ENCODE assay signal across 20 mouse cellular contexts in the genomic region with DNA sequence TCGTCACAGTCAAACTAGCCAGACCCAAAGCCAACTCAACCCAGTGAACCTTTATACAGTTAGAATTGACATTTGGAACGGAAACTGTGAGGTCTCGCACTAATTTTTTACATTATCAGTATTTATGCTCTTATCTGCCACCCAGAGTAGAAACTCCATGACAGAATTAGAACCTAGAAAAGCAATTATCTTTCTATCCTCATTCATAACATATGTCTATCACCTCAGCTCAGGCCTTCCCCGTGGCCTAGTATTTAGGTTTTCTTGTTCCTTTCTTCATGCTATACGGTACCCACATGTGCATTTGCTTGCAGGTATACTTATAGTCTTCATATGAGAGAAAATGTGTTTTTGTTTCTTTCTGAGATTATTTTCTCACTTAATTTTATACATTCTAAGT.
DNase-seq lines count a peak whose midpoint lies in the region; ATAC-seq and TF ChIP-seq lines count a peak whose summit lies in the region.
"Had no signal": no experiment of that assay in that cellular context is flagged by ENCODE, and none has a peak within 500 bp of the region (broad histone marks: within the 10 kb centered on the region; RNA-seq: fewer than 3 reads in every experiment).

No protein-coding gene starts in this region.

- peaks cover 14% of the 10 kb centered on the region; the same call in 1 of the 2 replicates for H3K4me1 ChIP-seq in heart, embryonic 11.5 days (ENCODE audit: control insufficient read depth, insufficient read depth, low read length)
- H3K4me1 ChIP-seq in heart, embryonic 12.5 days (replicated peaks) = peaks cover 16% of the 10 kb centered on the region
- peaks cover 13% of the 10 kb centered on the region for H3K4me1 ChIP-seq in heart, postnatal 0 days (ENCODE audit: control insufficient read depth, insufficient read depth)
- 0 out of 4 replicates have a peak, but pooled peaks cover 0 to 5% of the 10 kb centered on the region in 2 experiments for H3K4me1 ChIP-seq in MEL (ENCODE audit: control insufficient read depth in 1 of 2, insufficient read depth in 2 of 2, low read length in 2 of 2)
- H3K4me1 ChIP-seq: forebrain, embryonic 12.5 days; forebrain, embryonic 15.5 days had no signal

- TF ChIP-seq EP300 in heart, postnatal 0 days (IDR thresholded peaks at IDR 0.05; ENCODE audit: low read depth) = no peak
- TF ChIP-seq EP300 in MEL (IDR thresholded peaks at IDR 0.05; ENCODE audit: low read depth in 1 of 2, low read length in 2 of 2) = peak in 1 of 2 experiments; percentile 29; a peak in 1 of 4 replicates

- ATAC-seq in heart, embryonic 11.5 days (replicated peaks; ENCODE audit: insufficient number of reproducible peaks, low FRiP score, low TSS enrichment) = no peak
- ATAC-seq in heart, embryonic 12.5 days (ENCODE audit: insufficient number of reproducible peaks, low FRiP score) = no peak
- no peak for ATAC-seq in heart, postnatal 0 days (ENCODE audit: insufficient read depth, low read depth)
- peak; percentile 46 for ATAC-seq in megakaryocyte progenitor cell, adult 5-6 weeks (replicated peaks; ENCODE audit: poor library complexity)
- no peak for ATAC-seq in erythroblast, adult 5-6 weeks (replicated peaks; ENCODE audit: low FRiP score, poor library complexity, severe bottlenecking)
- ATAC-seq: forebrain, embryonic 15.5 days; inflammation-experienced regulatory T-cells, adult 6 months; intestine, embryonic 16.5 days had no signal

- no peak for TF ChIP-seq RAD21 in MEL (IDR thresholded peaks at IDR 0.05; ENCODE audit: low read depth, low read length)

- TF ChIP-seq POLR2A in MEL (IDR thresholded peaks at IDR 0.05; ENCODE audit: control insufficient read depth in 1 of 2, insufficient read depth in 1 of 2, low read depth in 1 of 2, low read length in 2 of 2, poor library complexity in 1 of 2) = no peak

- no peak for TF ChIP-seq CTCF in heart, postnatal 0 days (IDR thresholded peaks at IDR 0.05; ENCODE audit: low read depth)
- no peak for TF ChIP-seq CTCF in MEL (IDR thresholded peaks at IDR 0.05 in 2 of 3, conservative IDR thresholded peaks at IDR 0.05 in 1 of 3; ENCODE audit: control insufficient read depth in 1 of 3, insufficient read depth in 1 of 3, low read depth in 2 of 3, low read length in 3 of 3, poor library complexity in 1 of 3, severe bottlenecking in 1 of 3)

- H3K27me3 ChIP-seq in heart, embryonic 11.5 days (ENCODE audit: control insufficient read depth, insufficient read depth, low read length) = no peaks in the 10 kb centered on the region
- H3K27me3 ChIP-seq in heart, embryonic 12.5 days (replicated peaks) = no peaks in the 10 kb centered on the region
- no peaks in the 10 kb centered on the region for H3K27me3 ChIP-seq in heart, postnatal 0 days (ENCODE audit: control insufficient read depth, insufficient read depth, low read length)
- no peaks in the 10 kb centered on the region for H3K27me3 ChIP-seq in MEL (ENCODE audit: control insufficient read depth in 1 of 2, insufficient read depth in 2 of 2, low read length in 2 of 2)
- H3K27me3 ChIP-seq: CH12.LX; embryonic facial prominence, embryonic 12.5 days; embryonic facial prominence, embryonic 15.5 days; forebrain, embryonic 12.5 days; forebrain, embryonic 15.5 days had no signal

- H3K27ac ChIP-seq in heart, embryonic 11.5 days (ENCODE audit: low read depth, low read length) = peak overlapping the region; percentile 94; the same call in 1 of the 2 replicates
- H3K27ac ChIP-seq in heart, embryonic 12.5 days (ENCODE audit: poor library complexity, severe bottlenecking) = no peak overlapping the region
- H3K27ac ChIP-seq in heart, postnatal 0 days (ENCODE audit: low read depth) = 0 out of 2 replicates have a peak overlapping the region, but pooled peaks have one; percentile 83
- H3K27ac ChIP-seq in MEL (ENCODE audit: control insufficient read depth, low read depth, low read length) = no peak overlapping the region
- H3K27ac ChIP-seq: forebrain, embryonic 12.5 days; forebrain, embryonic 15.5 days; heart, adult 2 months; hindbrain, embryonic 14.5 days had no signal

- H3K4me2 ChIP-seq in heart, embryonic 11.5 days = no peak overlapping the region
- H3K4me2 ChIP-seq in heart, embryonic 12.5 days = no peak overlapping the region
- no peak overlapping the region for H3K4me2 ChIP-seq in heart, postnatal 0 days (ENCODE audit: low read depth, low read length)
- H3K4me2 ChIP-seq: embryonic facial prominence, embryonic 12.5 days; embryonic facial prominence, embryonic 15.5 days; forebrain, embryonic 12.5 days; forebrain, embryonic 15.5 days; hindbrain, embryonic 14.5 days had no signal

- H3K79me2 ChIP-seq in MEL (ENCODE audit: control insufficient read depth, insufficient read depth, low read length, poor library complexity) = no peaks in the 10 kb centered on the region

- 64% methylated on average over 5 of the region's 5 CpGs for WGBS in heart, embryonic 11.5 days (ENCODE audit: insufficient replicate concordance)
- 61% methylated on average over 5 of the region's 5 CpGs for WGBS in heart, embryonic 12.5 days
- WGBS in heart, postnatal 0 days = 56% methylated on average over 5 of the region's 5 CpGs

- no peak for DNase-seq in heart, postnatal 0 days (ENCODE audit: low spot score)
- DNase-seq in heart, postnatal 4 days = no peak
- DNase-seq in MEL (ENCODE audit: low read depth, low spot score) = peak; percentile 17
- DNase-seq: B cell, adult 2 months; cerebellum, adult 11 months had no signal

- H3K36me3 ChIP-seq in heart, embryonic 11.5 days (ENCODE audit: control insufficient read depth, insufficient read depth, low read length) = no peaks in the 10 kb centered on the region
- H3K36me3 ChIP-seq in heart, embryonic 12.5 days = no peaks in the 10 kb centered on the region
- H3K36me3 ChIP-seq in heart, postnatal 0 days (replicated peaks; ENCODE audit: control insufficient read depth, insufficient read depth, low read length) = no peaks in the 10 kb centered on the region
- peaks cover 0 to 5% of the 10 kb centered on the region in 2 experiments; a peak in 2 of 4 replicates for H3K36me3 ChIP-seq in MEL (ENCODE audit: control insufficient read depth in 1 of 2, insufficient read depth in 2 of 2, low read length in 2 of 2)
- H3K36me3 ChIP-seq: embryonic facial prominence, embryonic 12.5 days; embryonic facial prominence, embryonic 15.5 days; forebrain, embryonic 12.5 days; forebrain, embryonic 15.5 days; G1E had no signal

- no peak overlapping the region for H3K4me3 ChIP-seq in heart, embryonic 11.5 days (ENCODE audit: low read depth, low read length)
- H3K4me3 ChIP-seq in heart, embryonic 12.5 days = no peak overlapping the region
- H3K4me3 ChIP-seq in heart, postnatal 0 days (ENCODE audit: low read depth, low read length) = no peak overlapping the region
- H3K4me3 ChIP-seq in MEL (ENCODE audit: control insufficient read depth in 1 of 2, insufficient read depth in 1 of 2, low read depth in 2 of 2, low read length in 2 of 2) = no peak overlapping the region
- H3K4me3 ChIP-seq: embryonic facial prominence, embryonic 12.5 days; embryonic facial prominence, embryonic 15.5 days; erythroblast, embryonic 14.5 days; forebrain, embryonic 12.5 days; forebrain, embryonic 15.5 days; heart, adult 2 months had no signal

- no peak overlapping the region for H3K9ac ChIP-seq in heart, embryonic 11.5 days (ENCODE audit: low read depth, low read length)
- H3K9ac ChIP-seq in heart, embryonic 12.5 days = no peak overlapping the region
- H3K9ac ChIP-seq in heart, postnatal 0 days (replicated peaks; ENCODE audit: low read depth, low read length) = no peak overlapping the region
- no peak overlapping the region for H3K9ac ChIP-seq in MEL (ENCODE audit: control insufficient read depth, low read depth, low read length, poor library complexity, severe bottlenecking)
- H3K9ac ChIP-seq: embryonic facial prominence, embryonic 12.5 days; embryonic facial prominence, embryonic 15.5 days; forebrain, embryonic 12.5 days; forebrain, embryonic 15.5 days; hindbrain, embryonic 14.5 days had no signal

- H3K9me3 ChIP-seq in heart, embryonic 11.5 days (replicated peaks; ENCODE audit: control insufficient read depth, low read length) = no peaks in the 10 kb centered on the region
- H3K9me3 ChIP-seq in heart, embryonic 12.5 days (replicated peaks) = no peaks in the 10 kb centered on the region; the same call in 1 of the 2 replicates
- H3K9me3 ChIP-seq in heart, postnatal 0 days (replicated peaks; ENCODE audit: control insufficient read depth, low read length) = no peaks in the 10 kb centered on the region
- no peaks in the 10 kb centered on the region for H3K9me3 ChIP-seq in MEL (replicated peaks; ENCODE audit: insufficient read depth, low read length)
- H3K9me3 ChIP-seq: embryonic facial prominence, embryonic 12.5 days; embryonic facial prominence, embryonic 15.5 days; forebrain, embryonic 12.5 days; forebrain, embryonic 15.5 days had no signal

TF ChIP-seq in MEL, 35 proteins besides CTCF, POLR2A, EP300 and RAD21:
- no peak for TF ChIP-seq MAFK (IDR thresholded peaks at IDR 0.05; ENCODE audit: borderline replicate concordance, low read depth, low read length)
- TF ChIP-seq ETS1 (IDR thresholded peaks at IDR 0.05; ENCODE audit: low read depth, low read length) = peak; percentile 36
- TF ChIP-seq MEF2A (IDR thresholded peaks at IDR 0.05; ENCODE audit: extremely low read depth, insufficient replicate concordance, low read depth, low read length, poor library complexity, severe bottlenecking) = peak; percentile 58; the same call in 1 of the 2 replicates
- TF ChIP-seq TCF12 (IDR thresholded peaks at IDR 0.05; ENCODE audit: low read depth, low read length) = peak; percentile 58; the same call in 1 of the 2 replicates
- peak; percentile 29; the same call in 1 of the 2 replicates for TF ChIP-seq GATA1 (IDR thresholded peaks at IDR 0.05; ENCODE audit: low read depth, low read length)
- no peak for TF ChIP-seq POLR2AphosphoS2 (IDR thresholded peaks at IDR 0.05; ENCODE audit: low read length)
- TF ChIP-seq ZMIZ1 (IDR thresholded peaks at IDR 0.05; ENCODE audit: low read depth, low read length) = no peak

Comparison
In these comparisons a context has a peak if more than half of its experiments do, and no peak if none do; other contexts are left out.
1. H3K27ac ChIP-seq: peak in heart, embryonic 11.5 days (single experiment) and heart, postnatal 0 days (single experiment); none in heart, embryonic 12.5 days (single experiment) and MEL (single experiment).